Mouse (Mus musculus) T-helper 2 cell (primary cell): ENCODE results near the gene Gramd2.
"Not testable (repeated sequence)": the region's sequence is repeated elsewhere in the genome, so short reads cannot be mapped to it uniquely, and the experiment has no call there.

Experiments used
- in situ Hi-C: fragments of 300-600 bp; cut with MboI, MseI; formaldehyde crosslinking; loops from one replicate; pipeline ENCODE4 v1.15.1; 2025; ENCODE audit warnings: high pct_unique_total_duplicates

Gramd2 gene

GRCm38 (mm10) chr9:59718237-59718636, 38.3 kb downstream of the Gramd2 start:
- in situ Hi-C loops, result loop anchor here (10.0 to 25.0 kb wide), 2 partner anchors 719 to 883 kb away; no protein-coding TSS in a partner anchor

GRCm38 (mm10) chr9:59721144-59721543, 41.2 kb downstream of the Gramd2 start:
- in situ Hi-C loops, result loop anchor here (5.0 to 25.0 kb wide), 3 partner anchors 41 to 716 kb away; partner anchors contain the start of gene Nr2e3

- in situ Hi-C loops, result loop anchor here (5.0 to 25.0 kb wide), 3 partner anchors 39 to 714 kb away; partner anchors contain the start of gene Nr2e3
Measured at GRCm38 (mm10) chr9:59723096-59723657, 43.2 kb downstream of the Gramd2 start.

- in situ Hi-C loops, result loop anchor here (5.0 to 25.0 kb wide), 3 partner anchors 38 to 713 kb away; partner anchors contain the start of gene Nr2e3
Measured at GRCm38 (mm10) chr9:59723791-59724442, 44.0 kb downstream of the Gramd2 start.

GRCm38 (mm10) chr9:59725515-59725914, 45.6 kb downstream of the Gramd2 start:
- in situ Hi-C loops, result loop anchor here (10.0 kb wide), 1 partner anchor 239 kb away; the partner anchor contains the start of gene Nr2e3

- in situ Hi-C loops, result loop anchor here (10.0 kb wide), 1 partner anchor 237 kb away; the partner anchor contains the start of gene Nr2e3
Measured at GRCm38 (mm10) chr9:59727569-59728286, 47.8 kb downstream of the Gramd2 start.

GRCm38 (mm10) chr9:59731136-59731535, 51.2 kb downstream of the Gramd2 start:
- in situ Hi-C loops, result no loop called here

- in situ Hi-C loops, result no loop called here
Measured at GRCm38 (mm10) chr9:59733075-59733474, 53.1 kb downstream of the Gramd2 start.

GRCm38 (mm10) chr9:59735394-59735793, 55.5 kb downstream of the Gramd2 start:
- in situ Hi-C loops, result no loop called here

- in situ Hi-C loops, result no loop called here
Measured at GRCm38 (mm10) chr9:59740593-59740992, 60.6 kb downstream of the Gramd2 start.

- in situ Hi-C loops, result no loop called here
Measured at GRCm38 (mm10) chr9:59743903-59744302, 64.0 kb downstream of the Gramd2 start.

- in situ Hi-C loops, result no loop called here
Measured at GRCm38 (mm10) chr9:59748387-59748786, 68.4 kb downstream of the Gramd2 start.

GRCm38 (mm10) chr9:59748969-59749368, 69.0 kb downstream of the Gramd2 start:
- in situ Hi-C loops, result no loop called here

GRCm38 (mm10) chr9:59749581-59750265, 69.8 kb downstream of the Gramd2 start:
- in situ Hi-C loops, result no loop called here

- in situ Hi-C loops, result no loop called here
Measured at GRCm38 (mm10) chr9:59750267-59751065, 70.5 kb downstream of the Gramd2 start, which contains the start of the genes Senp8 and Myo9a. Senp8 (minus strand) TSS chr9:59750710. Myo9a (plus strand) TSS chr9:59750896.

GRCm38 (mm10) chr9:59751066-59751581, 71.2 kb downstream of the Gramd2 start:
- in situ Hi-C loops, result no loop called here

GRCm38 (mm10) chr9:59751966-59752365, 72.0 kb downstream of the Gramd2 start:
- in situ Hi-C loops, result no loop called here

GRCm38 (mm10) chr9:59755199-59755598, 75.3 kb downstream of the Gramd2 start:
- in situ Hi-C loops, result no loop called here

- in situ Hi-C loops, result not testable (repeated sequence)
Measured at GRCm38 (mm10) chr9:59757016-59757415, 77.1 kb downstream of the Gramd2 start.

- in situ Hi-C loops, result loop anchor here (5.0 kb wide), 2 partner anchors 38 to 78 kb away; partner anchors contain the start of gene Gramd2
Measured at GRCm38 (mm10) chr9:59760515-59760914, 80.6 kb downstream of the Gramd2 start.
